Mouse (Mus musculus) gastrocnemius, postnatal 36 days (tissue): ENCODE measurements around the gene Prkcsh. TPM values are rescaled to one million over a fixed set of nuclear protein-coding genes. Genes with fewer than 3 reads are reported as not detected.

Experiments
- DNase-seq, 2 experiments: peaks; one replicate each; pipeline ENCODE4 v3.0.0; 2022
- intact Hi-C: fragments of 180-260 bp; cut with DNase I; formaldehyde crosslinking; loops from one replicate; pipeline ENCODE4 v1.15.1; 2025
- long read RNA-seq, 2 experiments: library from polyadenylated mRNA; stranded (forward); transcript quantifications; one replicate each; pipeline ENCODE4 v2.0.0; 2021
- total RNA-seq, 2 experiments: library from RNA; stranded (reverse); gene quantifications; 2 replicates each; pipeline ENCODE4 v1.2.3; 2021

The Prkcsh gene
- total RNA-seq: 10 to 100 TPM; 27.4 to 27.6 TPM
- long read RNA-seq, experiment 1, transcript Prkcsh-202 (18 exons, 1,983 nt): major isoform, 5 of 14 reads
- long read RNA-seq, experiment 1, partial matches to known transcripts: 5 of 14 reads
- long read RNA-seq, experiment 1, other reads (novel, unspliced or antisense): 2 of 14 reads
- long read RNA-seq, experiment 2, transcript Prkcsh-201 (18 exons, 2,012 nt): major isoform, 9 of 36 reads
- long read RNA-seq, experiment 2, transcript Prkcsh-202 (18 exons, 1,983 nt): minor isoform, 7 of 36 reads
- long read RNA-seq, experiment 2, partial matches to known transcripts: 10 of 36 reads
- long read RNA-seq, experiment 2, other reads (novel, unspliced or antisense): 7 of 36 reads

- intact Hi-C loops: no loop called here
Measured at GRCm38 (mm10) chr9:22002194-22003162, at the start of gene Prkcsh, which contains the start of gene Ccdc151. Gene Prkcsh (plus strand): TSS chr9:22002806. Gene Ccdc151 (minus strand): TSS chr9:22002634.

GRCm38 (mm10) chr9:21953600-21953999, 49.0 kb upstream of the Prkcsh start:
- intact Hi-C loops: no loop called here
- DNase-seq: no peak

More at GRCm38 (mm10) chr9:22002194-22003162, at the start of gene Prkcsh, which contains the start of gene Ccdc151:
- DNase-seq: peak; percentile 96 to 99

GRCm38 (mm10) chr9:21954635-21955034, 48.0 kb upstream of the Prkcsh start:
- intact Hi-C loops: no loop called here
- no peak for DNase-seq

GRCm38 (mm10) chr9:21955225-21955569, 47.4 kb upstream of the Prkcsh start:
- no peak for DNase-seq
- intact Hi-C loops: no loop called here

- intact Hi-C loops: no loop called here
- DNase-seq: peak; percentile 96 to 100
Measured at GRCm38 (mm10) chr9:21955570-21956281, 46.9 kb upstream of the Prkcsh start, which contains the start of gene Swsap1. Gene Swsap1 (plus strand): TSS chr9:21955755.

GRCm38 (mm10) chr9:21958372-21958771, 44.2 kb upstream of the Prkcsh start:
- intact Hi-C loops: no loop called here

GRCm38 (mm10) chr9:21959244-21959643, 43.4 kb upstream of the Prkcsh start:
- no peak for DNase-seq
- intact Hi-C loops: no loop called here

More at GRCm38 (mm10) chr9:21958372-21958771, 44.2 kb upstream of the Prkcsh start:
- DNase-seq: no peak

GRCm38 (mm10) chr9:21960135-21960534, 42.5 kb upstream of the Prkcsh start:
- intact Hi-C loops: no loop called here
- DNase-seq: no peak

- DNase-seq: no peak
- intact Hi-C loops: no loop called here
Measured at GRCm38 (mm10) chr9:21960558-21961208, 41.9 kb upstream of the Prkcsh start.

GRCm38 (mm10) chr9:21961366-21961980, 41.1 kb upstream of the Prkcsh start:
- intact Hi-C loops: no loop called here
- no peak for DNase-seq

- no peak for DNase-seq
- intact Hi-C loops: no loop called here
Measured at GRCm38 (mm10) chr9:21962010-21962409, 40.6 kb upstream of the Prkcsh start.

GRCm38 (mm10) chr9:21962416-21963059, 40.1 kb upstream of the Prkcsh start:
- intact Hi-C loops: no loop called here
- peak in 1 of 2 experiments; percentile 43 for DNase-seq

GRCm38 (mm10) chr9:21963417-21963816, 39.2 kb upstream of the Prkcsh start, which contains the start of gene Epor:
Gene Epor (minus strand): TSS chr9:21963506.
- peak in 1 of 2 experiments; percentile 38 for DNase-seq
- intact Hi-C loops: no loop called here

GRCm38 (mm10) chr9:21968883-21969282, 33.7 kb upstream of the Prkcsh start:
- intact Hi-C loops: no loop called here
- no peak for DNase-seq

GRCm38 (mm10) chr9:21969304-21969703, 33.3 kb upstream of the Prkcsh start:
- DNase-seq: no peak
- intact Hi-C loops: no loop called here

- intact Hi-C loops: loop anchor here (5.0 kb wide), 1 partner anchor 171 kb away; no protein-coding TSS in a partner anchor
- no peak for DNase-seq
Measured at GRCm38 (mm10) chr9:21976626-21977175, 25.9 kb upstream of the Prkcsh start.

GRCm38 (mm10) chr9:21977331-21977730, 25.3 kb upstream of the Prkcsh start:
- intact Hi-C loops: loop anchor here (5.0 kb wide), 1 partner anchor 170 kb away; no protein-coding TSS in a partner anchor
- no peak for DNase-seq

- intact Hi-C loops: loop anchor here (5.0 kb wide), 1 partner anchor 169 kb away; no protein-coding TSS in a partner anchor
- DNase-seq: no peak
Measured at GRCm38 (mm10) chr9:21977972-21978371, 24.6 kb upstream of the Prkcsh start.
